Mouse (Mus musculus): Measurements from ENCODE around the gene Hoxc5.

DNA sequence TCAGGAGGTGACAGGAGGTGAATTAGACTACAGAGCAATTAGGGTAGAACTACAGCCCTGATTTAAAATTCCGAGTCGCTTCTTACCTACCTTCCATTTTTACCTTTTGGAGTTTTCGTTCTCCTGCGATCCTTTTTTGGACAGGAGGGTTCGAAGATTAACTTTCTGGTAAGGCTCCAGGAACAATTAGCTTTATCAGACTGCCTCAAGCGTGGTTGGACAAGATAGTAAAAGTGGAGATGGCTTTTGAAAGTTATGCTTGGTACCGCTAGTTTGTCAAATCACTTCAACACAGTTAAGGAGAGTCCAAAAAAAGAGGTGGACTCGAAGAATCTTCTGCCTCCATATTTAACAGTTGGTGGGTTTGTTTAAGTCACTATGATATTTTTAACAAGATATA, 54.3 kb downstream of the Hoxc5 start:
- TF ChIP-seq CTCF (IDR thresholded peaks at IDR 0.05; ENCODE audit: low read depth) (no peak), EP300 (IDR thresholded peaks at IDR 0.05; ENCODE audit: low read depth) (no peak)
